8 mouse cellular contexts compared by ENCODE assay signal in genomic region chr10:80114341-80115284, GRCm38 (mm10). TPM values are rescaled to one million over a fixed set of nuclear protein-coding genes. Genes with fewer than 3 reads are reported as not detected.
DNase-seq lines count a peak whose midpoint lies in the region; ATAC-seq and TF ChIP-seq lines count a peak whose summit lies in the region.

No protein-coding gene starts in this region.

- TF ChIP-seq CTCF in MEL (IDR thresholded peaks at IDR 0.05 in 2 of 3, conservative IDR thresholded peaks at IDR 0.05 in 1 of 3; ENCODE audit: control insufficient read depth in 1 of 3, insufficient read depth in 1 of 3, low read depth in 2 of 3, low read length in 3 of 3, poor library complexity in 1 of 3, severe bottlenecking in 1 of 3), result peak; percentile 88 to 95 (median 93)

- no peaks in the 10 kb centered on the region for H3K9me3 ChIP-seq in MEL (replicated peaks; ENCODE audit: insufficient read depth, low read length)
- H3K9me3 ChIP-seq in hindbrain, embryonic 11.5 days (ENCODE audit: control insufficient read depth, low read length), result no peaks in the 10 kb centered on the region

- peak; percentile 92 for DNase-seq in MEL (ENCODE audit: low read depth, low spot score)
- peak; percentile 92 for DNase-seq in cerebellum, adult 8-10 months
- DNase-seq in forelimb bud, embryonic 11.5 days (ENCODE audit: low read depth, low spot score), result peak; percentile 95
- DNase-seq in hindbrain, embryonic 11.5 days (ENCODE audit: low spot score), result peak; percentile 95
- peak; percentile 85 to 92 for DNase-seq in layer of hippocampus, postnatal 10 days (ENCODE audit: low spot score in 2 of 2)
- peak; percentile 96 for DNase-seq in lung, postnatal 14 days
- DNase-seq in ovary, postnatal 36 days (ENCODE audit: low spot score), result peak; percentile 90
- DNase-seq in thymus, postnatal 14 days, result peak; percentile 94

- no peaks in the 10 kb centered on the region for H3K27me3 ChIP-seq in MEL (ENCODE audit: control insufficient read depth in 1 of 2, insufficient read depth in 2 of 2, low read length in 2 of 2)
- no peaks in the 10 kb centered on the region for H3K27me3 ChIP-seq in hindbrain, embryonic 11.5 days (ENCODE audit: control insufficient read depth, insufficient read depth, low read length)

- peak overlapping the region; percentile 76 for H3K27ac ChIP-seq in MEL (ENCODE audit: control insufficient read depth, low read depth, low read length)
- H3K27ac ChIP-seq in hindbrain, embryonic 11.5 days (ENCODE audit: low read depth, low read length), result peak overlapping the region; percentile 47; the same call in 1 of the 2 replicates

- peaks cover 0 to 20% of the 10 kb centered on the region in 2 experiments; a peak in 2 of 4 replicates for H3K36me3 ChIP-seq in MEL (ENCODE audit: control insufficient read depth in 1 of 2, insufficient read depth in 2 of 2, low read length in 2 of 2)
- H3K36me3 ChIP-seq in hindbrain, embryonic 11.5 days (ENCODE audit: control insufficient read depth, insufficient read depth, low read length), result no peaks in the 10 kb centered on the region

- ATAC-seq in hindbrain, embryonic 11.5 days (ENCODE audit: low FRiP score), result peak; percentile 44

- H3K79me2 ChIP-seq in MEL (ENCODE audit: control insufficient read depth, insufficient read depth, low read length, poor library complexity), result peaks cover 45% of the 10 kb centered on the region

- no peak for TF ChIP-seq EP300 in MEL (IDR thresholded peaks at IDR 0.05; ENCODE audit: low read depth in 1 of 2, low read length in 2 of 2)

- peak overlapping the region; percentile 77 for H3K9ac ChIP-seq in MEL (ENCODE audit: control insufficient read depth, low read depth, low read length, poor library complexity, severe bottlenecking)
- H3K9ac ChIP-seq in hindbrain, embryonic 11.5 days (ENCODE audit: low read depth, low read length), result peak overlapping the region; percentile 45

- TF ChIP-seq RAD21 in MEL (IDR thresholded peaks at IDR 0.05; ENCODE audit: low read depth, low read length), result peak; percentile 85

- H3K4me1 ChIP-seq in MEL (ENCODE audit: control insufficient read depth in 1 of 2, insufficient read depth in 2 of 2, low read length in 2 of 2), result peaks cover 0 to 22% of the 10 kb centered on the region in 2 experiments; a peak in 3 of 4 replicates
- H3K4me1 ChIP-seq in hindbrain, embryonic 11.5 days (replicated peaks; ENCODE audit: control insufficient read depth, insufficient read depth, low read length), result peaks cover 16% of the 10 kb centered on the region

- TF ChIP-seq POLR2A in MEL (IDR thresholded peaks at IDR 0.05; ENCODE audit: control insufficient read depth in 1 of 2, insufficient read depth in 1 of 2, low read depth in 1 of 2, low read length in 2 of 2, poor library complexity in 1 of 2), result no peak; a peak in 1 of 4 replicates

- peak overlapping the region; percentile 58 for H3K4me2 ChIP-seq in hindbrain, embryonic 11.5 days (replicated peaks; ENCODE audit: low read depth, low read length)

- 2% methylated on average over 27 of the region's 27 CpGs for WGBS in hindbrain, embryonic 11.5 days

- H3K4me3 ChIP-seq in MEL (ENCODE audit: control insufficient read depth in 1 of 2, insufficient read depth in 1 of 2, low read depth in 2 of 2, low read length in 2 of 2), result peak overlapping the region; percentile 78 to 84
- H3K4me3 ChIP-seq in hindbrain, embryonic 11.5 days (ENCODE audit: low read depth, low read length), result peak overlapping the region; percentile 94

TF ChIP-seq in MEL, 35 proteins besides CTCF, POLR2A, EP300 and RAD21:
- TF ChIP-seq NELFE (IDR thresholded peaks at IDR 0.05; ENCODE audit: low read depth, low read length) (no peak), MXI1 (IDR thresholded peaks at IDR 0.05; ENCODE audit: low read depth, low read length) (peak; percentile 19; the same call in 1 of the 2 replicates), HCFC1 (IDR thresholded peaks at IDR 0.05; ENCODE audit: low read depth, low read length) (peak; percentile 51; the same call in 1 of the 2 replicates), TAL1 (IDR thresholded peaks at IDR 0.05; ENCODE audit: low read length) (no peak), MAFK (IDR thresholded peaks at IDR 0.05; ENCODE audit: borderline replicate concordance, low read depth, low read length) (no peak), MAX (IDR thresholded peaks at IDR 0.05; ENCODE audit: low read length) (peak; percentile 24; the same call in 1 of the 2 replicates), MAZ (IDR thresholded peaks at IDR 0.05; ENCODE audit: low read depth, low read length) (0 out of 2 replicates have a peak, but pooled peaks have one; percentile 58), CHD2 (IDR thresholded peaks at IDR 0.05; ENCODE audit: low read length) (no peak), SMC3 (IDR thresholded peaks at IDR 0.05; ENCODE audit: low read depth, low read length) (peak; percentile 90), SIN3A (IDR thresholded peaks at IDR 0.05; ENCODE audit: low read length) (peak; percentile 56; the same call in 1 of the 2 replicates), CHD1 (IDR thresholded peaks at IDR 0.05; ENCODE audit: low read depth, low read length) (no peak), MYC (IDR thresholded peaks at IDR 0.05; ENCODE audit: low read depth, low read length) (0 out of 2 replicates have a peak, but pooled peaks have one; percentile 16), ZC3H11A (IDR thresholded peaks at IDR 0.05; ENCODE audit: low read depth, low read length) (peak; percentile 76), POLR2AphosphoS2 (IDR thresholded peaks at IDR 0.05; ENCODE audit: low read length) (no peak)
TF ChIP-seq in MEL: peak in this region for 8.

RNA-seq across cellular contexts. Expression of gene Stk11, which starts 1.0 kb away (rescaled TPM):
- 77.8 and 108 TPM in 2 replicates for total RNA-seq in MEL (2012; rRNA removed)
- polyA plus RNA-seq in MEL (2012; ENCODE audit: insufficient read depth in 1 of 2, insufficient read length in 2 of 2, low read depth in 1 of 2, low replicate concordance in 2 of 2, missing spikeins in 1 of 2), result 100 to 1,000 TPM in 1 of 2 experiments, not detected in 1; 188 TPM
- 21.3 and 26.8 TPM in 2 replicates for polyA plus RNA-seq in hindbrain, embryonic 11.5 days (2014; fragmentation: Nextera tagmentation; extraction: Ambion mirVana)
- total RNA-seq in layer of hippocampus, postnatal 10 days (2021), result 10 to 100 TPM; 77.1 to 88.3 TPM

RNA-seq across cellular contexts. Expression of gene Sbno2, which starts 9.2 kb away (rescaled TPM):
- 14.6 and 15.8 TPM in 2 replicates for total RNA-seq in MEL (2012; rRNA removed)
- polyA plus RNA-seq in MEL (2012; ENCODE audit: insufficient read depth in 1 of 2, insufficient read length in 2 of 2, low read depth in 1 of 2, low replicate concordance in 2 of 2, missing spikeins in 1 of 2), result 10 to 100 TPM in 1 of 2 experiments, not detected in 1; 29.0 TPM
- polyA plus RNA-seq in hindbrain, embryonic 11.5 days (2014; fragmentation: Nextera tagmentation; extraction: Ambion mirVana), result 8.0 and 9.5 TPM in 2 replicates
- 10 to 100 TPM; 19.7 to 23.9 TPM for total RNA-seq in layer of hippocampus, postnatal 10 days (2021)

RNA-seq across cellular contexts. Expression of gene Atp5d, which starts 23.8 kb away (rescaled TPM):
- total RNA-seq in MEL (2012; rRNA removed), result 308 and 324 TPM in 2 replicates
- 100 to 1,000 TPM; 300 to 657 TPM for polyA plus RNA-seq in MEL (2012; ENCODE audit: insufficient read depth in 1 of 2, insufficient read length in 2 of 2, low read depth in 1 of 2, low replicate concordance in 2 of 2, missing spikeins in 1 of 2)
- 364 and 371 TPM in 2 replicates for polyA plus RNA-seq in hindbrain, embryonic 11.5 days (2014; fragmentation: Nextera tagmentation; extraction: Ambion mirVana)
- total RNA-seq in layer of hippocampus, postnatal 10 days (2021), result 100 to 1,000 TPM; 385 to 392 TPM

RNA-seq across cellular contexts. Expression of gene Cbarp, which starts 26.0 kb away (rescaled TPM):
- total RNA-seq in MEL (2012; rRNA removed), result 4.8 and 6.8 TPM in 2 replicates
- 10 to 100 TPM in 1 of 2 experiments, not detected in 1; 19.3 TPM for polyA plus RNA-seq in MEL (2012; ENCODE audit: insufficient read depth in 1 of 2, insufficient read length in 2 of 2, low read depth in 1 of 2, low replicate concordance in 2 of 2, missing spikeins in 1 of 2)
- polyA plus RNA-seq in hindbrain, embryonic 11.5 days (2014; fragmentation: Nextera tagmentation; extraction: Ambion mirVana), result 15.1 and 16.7 TPM in 2 replicates
- 100 to 1,000 TPM; 360 to 374 TPM for total RNA-seq in layer of hippocampus, postnatal 10 days (2021)

RNA-seq across cellular contexts. Expression of gene Midn, which starts 33.5 kb away (rescaled TPM):
- 8.1 and 8.3 TPM in 2 replicates for total RNA-seq in MEL (2012; rRNA removed)
- 10 to 100 TPM in 1 of 2 experiments, not detected in 1; 26.7 TPM for polyA plus RNA-seq in MEL (2012; ENCODE audit: insufficient read depth in 1 of 2, insufficient read length in 2 of 2, low read depth in 1 of 2, low replicate concordance in 2 of 2, missing spikeins in 1 of 2)
- polyA plus RNA-seq in hindbrain, embryonic 11.5 days (2014; fragmentation: Nextera tagmentation; extraction: Ambion mirVana), result 66.7 and 67.1 TPM in 2 replicates
- 100 to 1,000 TPM; 112 to 128 TPM for total RNA-seq in layer of hippocampus, postnatal 10 days (2021)

Comparison
In these comparisons a context has a peak if more than half of its experiments do, and no peak if none do; other contexts are left out.
1. Peak in every context shown above with its lines: DNase-seq, ATAC-seq, H3K4me3 ChIP-seq and H3K27ac ChIP-seq.